Mouse (Mus musculus) liver, embryonic 15.5 days (tissue): Measurements from ENCODE around the gene 1700016C15Rik. TPM values are rescaled to one million over a fixed set of nuclear protein-coding genes. Genes with fewer than 3 reads are reported as not detected.
A peak's percentile ranks its signal among the peaks of the same experiment; 100 is the strongest.

Source experiments
- ATAC-seq: fragments of 200-750 bp; cut with Nextera tagmentation; 2 replicates; pipeline ENCODE4 v1.8.0; 2017; ENCODE audit warnings: moderate number of reproducible peaks, mild to moderate bottlenecking, moderate library complexity; ENCODE audit not compliant: insufficient read depth
- H3K27ac ChIP-seq: fragments of 300-500 bp; sonication (generic); replicated peaks from 2 replicates; pipeline ENCODE4 v1.5.1; 2015; ENCODE audit warnings: mild to moderate bottlenecking, inconsistent platforms
- H3K27me3 ChIP-seq: fragments of 300-500 bp; sonication (generic); 2 replicates; pipeline ENCODE4 v1.6.1; 2015; ENCODE audit warnings: mild to moderate bottlenecking, inconsistent platforms
- H3K36me3 ChIP-seq: fragments of 300-500 bp; sonication (generic); replicated peaks from 2 replicates; pipeline ENCODE4 v1.6.1; 2015; ENCODE audit warnings: moderate library complexity, mild to moderate bottlenecking, inconsistent platforms
- H3K4me1 ChIP-seq: fragments of 300-500 bp; sonication (generic); replicated peaks from 2 replicates; pipeline ENCODE4 v1.6.1; 2015; ENCODE audit warnings: inconsistent platforms
- H3K4me2 ChIP-seq: fragments of 300-500 bp; sonication (generic); 2 replicates; pipeline ENCODE4 v1.6.1; 2015; ENCODE audit warnings: moderate library complexity, mild to moderate bottlenecking, inconsistent platforms
- H3K4me3 ChIP-seq: fragments of 300-500 bp; sonication (generic); replicated peaks from 2 replicates; pipeline ENCODE4 v1.5.1; 2015; ENCODE audit warnings: mild to moderate bottlenecking, inconsistent platforms
- H3K9ac ChIP-seq: fragments of 300-500 bp; sonication (generic); 2 replicates; pipeline ENCODE4 v1.6.1; 2015; ENCODE audit warnings: moderate library complexity, mild to moderate bottlenecking, inconsistent platforms
- H3K9me3 ChIP-seq: fragments of 300-500 bp; sonication (generic); replicated peaks from 2 replicates; pipeline ENCODE4 v1.6.1; 2016; ENCODE audit warnings: inconsistent platforms
- WGBS: fragments of 180-500 bp; shearing (Covaris S2); methylation state at CpG from one replicate; pipeline ENCODE4 v1.1.7; 2015; ENCODE audit warnings: mixed read lengths; ENCODE audit not compliant: insufficient replicate concordance; 5-methylcytosine and 5-hydroxymethylcytosine counted together
- polyA plus RNA-seq: library from polyadenylated mRNA; unstranded; fragments of >200 nt; fragmentation: Nextera tagmentation; extraction: Ambion mirVana; gene quantifications from 2 replicates; pipeline ENCODE4 v1.2.1, GENCODE M21; 2015

Gene 1700016C15Rik
- polyA plus RNA-seq, 1 experiment from 2014 or later, result not detected

DNA sequence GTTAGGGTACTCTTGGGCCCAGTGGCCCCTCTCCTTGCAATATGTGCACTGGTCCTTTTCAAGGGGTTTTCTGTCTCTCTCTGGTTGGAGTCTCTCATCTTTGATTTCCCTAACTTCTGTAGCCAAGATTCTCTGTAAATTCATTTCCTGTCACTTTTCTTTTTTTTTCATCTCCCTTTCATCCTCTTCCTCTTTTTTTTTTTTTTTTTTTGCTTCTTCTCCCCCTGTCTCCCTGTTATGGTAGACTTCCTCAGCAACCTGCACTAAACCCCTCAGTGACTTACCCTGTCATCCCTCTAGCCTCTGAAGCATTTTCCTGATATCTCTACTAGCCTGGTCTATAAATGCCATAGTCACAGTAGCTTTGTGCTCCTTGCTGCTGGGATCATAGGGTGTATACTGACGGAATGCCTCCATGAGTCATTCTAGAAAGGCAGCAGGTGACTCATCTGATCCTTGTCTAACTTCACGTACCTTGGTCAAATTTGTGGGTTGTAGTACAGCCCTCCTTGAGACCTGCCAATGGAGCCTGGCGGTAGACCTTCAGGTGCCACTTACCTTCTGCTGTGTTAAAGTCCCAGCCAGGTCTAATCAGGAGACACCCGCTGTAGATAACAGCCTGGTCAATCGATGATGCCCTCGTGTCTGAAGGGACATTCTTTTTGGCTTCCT lies 18.4 kb downstream of the 1700016C15Rik start:
- Histone ChIP-seq H3K4me2 (no peak overlapping the region), H3K4me1 (no peaks in the 10 kb centered on the region), H3K27ac (no peak overlapping the region), H3K36me3 (0 out of 2 replicates have a peak, but pooled peaks cover 4% of the 10 kb centered on the region), H3K9ac (no peak overlapping the region), H3K27me3 (no peaks in the 10 kb centered on the region), H3K4me3 (no peak overlapping the region), H3K9me3 (0 out of 2 replicates have a peak, but pooled peaks cover 8% of the 10 kb centered on the region)
- no peak for ATAC-seq
- 70% methylated on average over 6 of the region's 6 CpGs for WGBS

DNA sequence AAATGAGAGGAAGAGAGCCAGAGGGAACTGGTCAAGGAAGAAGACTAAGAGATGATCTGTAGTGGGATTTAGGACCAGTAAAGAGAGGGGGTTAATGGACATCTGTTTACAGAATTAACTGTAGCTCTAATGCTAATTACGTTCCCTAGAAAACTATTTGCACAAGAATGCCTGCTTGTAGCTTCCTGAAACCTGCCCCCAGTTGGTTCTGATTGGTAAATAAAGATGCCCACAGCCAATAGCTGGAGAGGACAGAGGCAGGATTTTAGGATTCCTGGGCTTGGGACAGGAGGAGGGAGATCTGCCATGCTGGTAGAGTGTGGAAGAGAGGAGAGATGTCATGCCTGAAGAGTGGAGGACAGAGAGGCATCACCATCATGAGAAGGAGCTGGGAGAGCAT lies 23.9 kb downstream of the 1700016C15Rik start:
- WGBS, result 68% methylated on average over 1 of the region's 1 CpGs
- H3K4me2 ChIP-seq, result no peak overlapping the region
- no peaks in the 10 kb centered on the region for H3K27me3 ChIP-seq
- 0 out of 2 replicates have a peak, but pooled peaks cover 8% of the 10 kb centered on the region for H3K9me3 ChIP-seq
- ATAC-seq, result no peak
- no peak overlapping the region for H3K27ac ChIP-seq
- H3K36me3 ChIP-seq, result 0 out of 2 replicates have a peak, but pooled peaks cover 4% of the 10 kb centered on the region
- no peaks in the 10 kb centered on the region for H3K4me1 ChIP-seq
- H3K4me3 ChIP-seq, result no peak overlapping the region
- no peak overlapping the region for H3K9ac ChIP-seq

DNA sequence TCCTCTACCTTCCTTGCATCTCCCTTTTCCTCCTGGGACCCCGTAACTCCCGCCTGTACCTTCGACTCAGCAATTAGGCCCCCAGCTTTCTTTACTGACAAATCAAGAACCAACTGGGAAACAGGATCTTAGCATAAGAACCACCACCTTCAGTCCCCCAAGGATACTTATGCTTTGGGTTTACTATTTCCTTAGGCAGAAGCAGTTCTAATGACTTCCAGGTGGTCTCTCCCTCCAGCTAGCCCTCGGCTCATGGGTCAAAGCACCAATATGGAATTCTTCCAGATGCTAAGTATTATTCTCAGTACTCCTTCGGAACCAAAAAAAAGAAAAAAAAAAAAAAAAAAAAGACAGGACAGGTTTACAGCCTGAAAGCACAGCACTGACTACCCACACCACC lies 27.6 kb downstream of the 1700016C15Rik start:
- no peak for ATAC-seq
- Histone ChIP-seq H3K9ac (no peak overlapping the region), H3K36me3 (no peaks in the 10 kb centered on the region), H3K27me3 (no peaks in the 10 kb centered on the region), H3K4me2 (no peak overlapping the region), H3K4me3 (no peak overlapping the region), H3K27ac (no peak overlapping the region), H3K9me3 (no peaks in the 10 kb centered on the region), H3K4me1 (no peaks in the 10 kb centered on the region)
- 72% methylated on average over 5 of the region's 5 CpGs for WGBS

DNA sequence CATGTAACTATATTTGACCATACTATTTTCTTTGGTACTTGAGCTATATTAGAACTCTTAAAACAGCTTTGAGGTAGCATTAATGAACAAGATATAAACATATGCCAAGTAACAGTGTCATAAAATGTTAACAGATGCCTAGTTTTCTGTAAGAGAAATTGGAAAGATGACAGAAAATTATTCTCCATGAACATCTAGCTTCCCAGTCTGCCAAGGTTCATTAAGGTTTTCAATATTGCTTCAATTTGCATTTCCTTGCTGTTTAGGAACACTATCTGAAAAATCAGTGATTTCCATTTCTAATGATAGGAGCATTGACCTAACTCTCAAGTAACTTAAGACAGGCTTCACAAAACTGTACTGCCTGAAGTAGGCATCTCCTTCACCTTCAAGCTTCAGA lies 39.3 kb downstream of the 1700016C15Rik start:
- H3K9me3 ChIP-seq, result no peaks in the 10 kb centered on the region
- no peak overlapping the region for H3K4me2 ChIP-seq
- H3K4me1 ChIP-seq, result no peaks in the 10 kb centered on the region
- H3K9ac ChIP-seq, result no peak overlapping the region
- ATAC-seq, result no peak
- peaks cover 63% of the 10 kb centered on the region for H3K36me3 ChIP-seq
- no peak overlapping the region for H3K27ac ChIP-seq
- H3K4me3 ChIP-seq, result no peak overlapping the region
- H3K27me3 ChIP-seq, result no peaks in the 10 kb centered on the region

DNA sequence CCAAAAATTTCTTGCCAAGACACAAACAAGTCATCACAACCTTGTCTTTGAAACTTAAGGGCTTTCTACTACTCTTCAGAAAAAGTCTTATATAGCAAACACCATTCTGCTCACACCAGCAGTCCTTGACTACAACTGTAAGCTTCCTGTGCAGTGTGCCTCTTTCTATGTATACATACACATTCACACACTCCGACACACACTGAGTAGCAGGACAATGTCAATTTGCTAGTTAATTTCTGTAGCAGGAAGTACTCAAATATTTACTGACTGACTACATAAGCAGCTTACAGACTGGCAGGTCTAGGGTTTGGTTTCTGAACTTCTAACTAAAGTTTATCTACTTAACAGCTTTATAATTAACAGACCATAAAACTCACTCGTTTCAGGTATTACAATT lies 47.8 kb downstream of the 1700016C15Rik start:
- H3K27me3 ChIP-seq, result no peaks in the 10 kb centered on the region
- H3K4me1 ChIP-seq, result no peaks in the 10 kb centered on the region
- H3K4me2 ChIP-seq, result no peak overlapping the region
- no peaks in the 10 kb centered on the region for H3K9me3 ChIP-seq
- no peak for ATAC-seq
- 68% methylated on average over 2 of the region's 2 CpGs for WGBS
- H3K27ac ChIP-seq, result no peak overlapping the region
- H3K36me3 ChIP-seq, result peaks cover 50% of the 10 kb centered on the region
- no peak overlapping the region for H3K9ac ChIP-seq
- no peak overlapping the region for H3K4me3 ChIP-seq

DNA sequence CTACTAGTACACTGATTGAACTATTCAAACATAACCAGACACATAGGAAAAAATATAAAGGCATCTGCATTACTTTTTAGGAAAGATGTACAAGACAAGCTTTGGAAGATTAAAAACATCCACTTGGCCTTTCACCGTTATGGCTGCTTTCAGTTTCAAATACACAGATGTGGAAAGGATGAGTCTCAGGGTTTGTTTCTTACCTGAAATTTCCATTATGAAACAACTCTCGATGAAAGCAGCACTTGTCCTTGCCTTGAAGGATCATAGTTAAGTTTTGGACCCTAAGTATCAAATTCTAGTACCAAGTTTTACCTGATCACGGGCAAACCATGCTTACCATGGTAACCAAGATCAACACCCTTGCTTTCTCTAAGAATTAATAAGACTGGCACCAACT lies 63.2 kb downstream of the 1700016C15Rik start:
- H3K36me3 ChIP-seq, result 0 out of 2 replicates have a peak, but pooled peaks cover 6% of the 10 kb centered on the region
- H3K4me2 ChIP-seq, result no peak overlapping the region
- no peak overlapping the region for H3K4me3 ChIP-seq
- no peaks in the 10 kb centered on the region for H3K9me3 ChIP-seq
- no peak for ATAC-seq
- H3K4me1 ChIP-seq, result peaks cover 37% of the 10 kb centered on the region
- no peaks in the 10 kb centered on the region for H3K27me3 ChIP-seq
- WGBS, result 75% methylated on average over 3 of the region's 3 CpGs
- H3K27ac ChIP-seq, result no peak overlapping the region
- H3K9ac ChIP-seq, result no peak overlapping the region

DNA sequence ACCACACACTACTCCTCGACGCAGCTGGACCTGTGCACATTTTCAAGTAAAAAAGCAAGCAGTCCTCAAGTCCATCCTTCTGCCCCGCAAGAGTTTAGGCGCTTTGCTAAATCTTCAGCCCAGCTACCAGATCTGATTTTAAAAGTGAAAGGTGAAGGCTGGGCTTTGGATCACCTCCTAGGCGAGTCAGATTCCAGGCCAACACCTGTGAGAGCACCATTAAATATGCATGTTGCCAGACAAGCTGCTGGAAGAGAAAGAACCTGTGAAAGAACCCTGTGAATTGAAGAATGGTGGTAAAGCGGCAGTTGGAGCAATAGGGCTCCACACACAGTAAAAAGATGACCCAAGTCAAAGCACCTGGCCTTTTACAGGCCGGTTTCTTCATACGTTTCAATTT lies 65.3 kb downstream of the 1700016C15Rik start:
- ATAC-seq, result no peak
- peak overlapping the region; percentile 95; the same call in 1 of the 2 replicates for H3K27ac ChIP-seq
- H3K27me3 ChIP-seq, result no peaks in the 10 kb centered on the region
- WGBS, result 6% methylated on average over 8 of the region's 8 CpGs
- peak overlapping the region; percentile 89 for H3K4me3 ChIP-seq
- no peaks in the 10 kb centered on the region for H3K9me3 ChIP-seq
- H3K9ac ChIP-seq, result peak overlapping the region; percentile 92
- H3K4me1 ChIP-seq, result peaks cover 35% of the 10 kb centered on the region
- 0 out of 2 replicates have a peak, but pooled peaks cover under 1% of the 10 kb centered on the region for H3K36me3 ChIP-seq
- peak overlapping the region; percentile 92 for H3K4me2 ChIP-seq

DNA sequence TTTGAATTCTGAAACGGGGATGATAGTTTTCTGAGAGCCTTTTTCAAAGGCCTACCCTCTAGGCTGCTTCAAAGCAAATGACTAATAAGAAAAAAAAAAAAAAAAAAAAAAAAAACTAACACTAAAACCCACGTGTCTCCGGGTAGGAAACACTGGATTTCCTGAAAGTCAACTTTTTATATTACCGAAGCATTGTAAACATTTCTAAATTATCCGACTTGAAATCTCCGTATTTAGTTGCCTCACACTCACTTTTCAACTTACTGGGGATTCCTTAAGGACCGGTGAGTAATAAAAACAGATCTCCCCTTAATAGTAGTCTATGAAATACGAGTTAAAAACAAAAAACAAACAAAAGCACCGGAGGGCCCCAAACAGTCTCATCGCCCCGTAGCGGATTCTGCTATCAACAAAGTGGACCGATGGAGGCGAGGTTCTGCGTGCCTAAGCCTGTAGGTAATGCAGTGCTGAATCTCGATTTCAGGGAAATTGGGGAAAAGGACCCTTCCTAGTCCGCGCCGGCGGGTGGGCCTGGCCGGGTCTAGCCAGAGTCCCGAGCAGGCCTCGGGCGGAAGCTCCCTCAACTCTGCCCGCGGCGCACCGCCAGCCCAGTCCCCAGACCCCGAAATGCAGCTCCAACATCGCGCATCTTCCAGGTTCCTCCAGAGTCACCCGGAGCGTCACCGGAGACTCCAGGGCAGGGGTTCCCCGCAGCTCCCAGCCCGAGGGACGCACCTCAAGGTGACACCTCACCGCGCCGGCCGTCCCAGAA lies 66.0 kb downstream of the 1700016C15Rik start:
- ATAC-seq, result no peak
- Histone ChIP-seq H3K27ac (peak overlapping the region; percentile 95), H3K36me3 (no peaks in the 10 kb centered on the region), H3K4me3 (peak overlapping the region; percentile 89), H3K27me3 (no peaks in the 10 kb centered on the region), H3K9me3 (no peaks in the 10 kb centered on the region), H3K9ac (peak overlapping the region; percentile 92), H3K4me1 (peaks cover 35% of the 10 kb centered on the region), H3K4me2 (peak overlapping the region; percentile 92)
- WGBS, result under 1% methylated on average over 41 of the region's 41 CpGs

DNA sequence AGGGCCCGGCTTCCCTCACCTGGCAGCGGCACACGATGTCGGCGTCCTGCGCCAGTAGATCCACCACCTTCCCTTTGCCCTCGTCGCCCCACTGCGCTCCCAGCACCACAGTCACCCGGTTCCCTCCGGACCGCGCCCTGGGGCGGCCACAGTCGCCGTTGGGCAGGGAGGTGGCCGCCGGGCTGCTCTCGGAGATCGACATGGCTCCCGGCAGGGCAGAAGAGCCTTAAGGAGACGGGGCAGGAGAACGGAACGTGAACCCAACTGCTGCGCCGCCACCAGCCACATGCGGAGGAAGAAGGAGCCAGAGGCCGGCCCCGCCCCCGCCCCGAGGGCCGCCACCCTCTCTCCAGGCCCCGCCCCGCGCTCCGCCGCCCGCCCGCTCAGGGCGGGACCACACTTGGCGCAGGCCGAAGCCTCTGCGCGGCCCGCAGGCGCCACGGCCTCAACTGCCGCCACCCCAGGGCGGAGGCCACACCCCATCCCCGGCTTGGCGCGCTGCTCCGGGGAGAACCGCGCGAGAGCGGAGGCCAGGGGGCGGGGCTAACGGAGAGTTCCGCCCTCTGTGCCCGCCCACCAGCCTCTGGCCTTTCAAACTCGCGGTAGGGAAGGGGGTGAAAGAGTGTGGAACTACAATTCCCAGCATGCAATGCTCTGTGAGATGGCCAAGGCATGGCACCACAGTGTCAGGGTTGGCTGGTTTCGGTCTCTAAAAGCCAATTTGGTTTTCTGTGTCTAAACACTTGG lies 66.8 kb downstream of the 1700016C15Rik start, which contains the start of gene Adss:
Adss (minus strand) TSS at position 319 of the 747 bp plus-strand sequence.
- under 1% methylated on average over 62 of the region's 64 CpGs for WGBS
- Histone ChIP-seq H3K4me3 (peak within 1 kb of the TSS; percentile 89), H3K4me2 (peak within 1 kb of the TSS; percentile 92), H3K9me3 (no peaks in the 10 kb centered on the region), H3K27ac (peak within 1 kb of the TSS; percentile 95), H3K9ac (peak within 1 kb of the TSS; percentile 92), H3K4me1 (peaks cover 35% of the 10 kb centered on the region), H3K36me3 (no peaks in the 10 kb centered on the region), H3K27me3 (no peaks in the 10 kb centered on the region)
- ATAC-seq, result peak; percentile 99

DNA sequence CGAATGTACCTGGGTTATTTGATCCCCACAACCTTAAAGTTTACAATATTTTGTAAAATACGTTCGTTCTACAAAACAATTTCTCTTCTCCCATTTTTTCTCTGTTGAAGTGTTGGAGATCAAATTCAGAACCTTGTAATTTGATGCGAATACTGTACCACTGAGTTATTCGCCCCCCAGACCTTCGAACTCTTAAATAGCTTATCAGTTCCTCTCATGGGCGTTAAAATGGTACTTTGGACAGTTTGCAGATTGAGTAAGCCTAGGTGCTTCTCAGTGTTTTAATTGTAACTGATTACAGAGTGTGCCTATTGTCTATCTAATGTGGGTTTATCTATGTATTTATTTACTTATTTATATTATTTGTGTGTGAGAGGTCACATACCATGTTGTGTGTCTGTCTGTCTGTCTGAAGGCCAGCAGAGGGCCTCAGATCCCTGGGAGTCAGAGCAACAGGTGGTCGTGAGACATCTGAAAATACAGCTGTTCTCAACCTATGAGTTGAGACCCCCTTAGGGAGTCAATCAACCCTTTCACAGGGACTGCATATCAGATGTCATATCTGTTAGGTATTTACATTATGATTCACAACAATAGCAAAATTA lies 67.6 kb downstream of the 1700016C15Rik start:
- H3K9me3 ChIP-seq, result no peaks in the 10 kb centered on the region
- no peak overlapping the region for H3K9ac ChIP-seq
- no peaks in the 10 kb centered on the region for H3K27me3 ChIP-seq
- H3K4me2 ChIP-seq, result peak overlapping the region; percentile 92
- H3K4me1 ChIP-seq, result peaks cover 33% of the 10 kb centered on the region
- 48% methylated on average over 8 of the region's 8 CpGs for WGBS
- peak overlapping the region; percentile 89 for H3K4me3 ChIP-seq
- H3K36me3 ChIP-seq, result no peaks in the 10 kb centered on the region
- H3K27ac ChIP-seq, result 0 out of 2 replicates have a peak overlapping the region, but pooled peaks have one; percentile 95
- ATAC-seq, result no peak
